Mouse (Mus musculus) adrenal gland, adult 18-20 months (tissue): ENCODE measurements around the gene Gm9780. TPM values are rescaled to one million over a fixed set of nuclear protein-coding genes. Genes with fewer than 3 reads are reported as not detected.
"Not testable (repeated sequence)": the region's sequence is repeated elsewhere in the genome, so short reads cannot be mapped to it uniquely, and the experiment has no call there.

Source experiments
- DNase-seq, 2 experiments: peaks; one replicate each; pipeline ENCODE4 v3.0.0; 2021 to 2022; ENCODE audit warnings: low spot score in 2 of 2
- total RNA-seq, 2 experiments: library from RNA; stranded (reverse); gene quantifications; 1 replicate in 1 of 2; 2 replicates in 1 of 2; pipeline ENCODE4 v1.2.3; 2021

Gm9780 gene
- total RNA-seq, 2 experiments from 2014 or later, result 6.6 to 30.1 TPM

DNA sequence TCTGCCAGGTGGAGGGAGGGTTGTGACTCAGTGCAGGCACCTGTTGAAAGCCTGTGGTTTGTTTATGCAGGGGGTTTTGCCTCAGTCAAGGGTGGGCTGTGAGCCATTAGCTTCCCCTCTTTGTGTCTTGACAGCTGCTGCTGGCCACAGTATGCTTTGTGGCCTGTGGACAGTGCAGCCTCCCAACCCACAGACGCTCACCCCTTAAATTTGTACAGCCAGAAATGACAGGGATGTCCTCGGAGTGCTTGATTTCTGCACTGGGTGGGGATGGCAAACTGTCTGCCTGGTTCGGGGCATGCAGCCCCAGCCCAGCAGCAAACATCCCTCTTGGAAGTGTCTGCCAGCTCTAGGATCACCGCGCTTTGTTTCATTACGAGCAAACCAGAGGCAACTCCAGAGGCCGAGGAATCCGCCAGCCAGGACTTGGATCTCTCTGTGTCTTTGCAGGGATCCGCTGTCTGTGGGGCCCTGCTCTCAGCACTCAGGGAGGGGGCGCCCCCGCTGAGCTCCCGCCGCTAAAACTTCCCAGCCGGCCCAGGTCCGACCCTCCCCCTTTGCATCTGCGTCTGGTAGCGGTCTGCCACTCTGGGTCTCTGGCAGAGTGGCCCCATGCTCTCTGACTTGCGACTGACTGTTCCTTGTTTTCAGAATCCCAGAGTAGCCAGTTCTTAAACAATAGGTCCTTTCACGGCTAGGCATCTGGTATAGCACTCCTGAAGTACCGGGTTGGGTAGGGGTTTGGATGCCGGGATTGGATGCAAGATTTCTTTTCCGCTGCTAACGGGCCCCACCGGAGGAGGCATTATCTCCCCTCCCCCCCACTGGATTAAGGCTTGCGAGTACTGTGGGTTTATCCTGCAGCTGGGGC, 63.9 kb downstream of the Gm9780 start, which contains the start of gene Duxbl1:
Duxbl1 (plus strand) TSS at position 207 of the 871 bp plus-strand sequence.
- DNase-seq, result not testable (repeated sequence)

Other genes with a start within 250 kb of the Gm9780 start
- 10 to 100 TPM; 57.3 to 95.1 TPM for gene Anxa11, start 200.6 kb downstream of the Gm9780 start, total RNA-seq
- 1 to 10 TPM in 1 of 2 experiments, not detected in 1; 3.5 TPM for gene Plac9a, start 139.6 kb downstream of the Gm9780 start, total RNA-seq
- 1 to 10 TPM; 2.3 to 3.1 TPM for gene Tmem254a, start 115.0 kb downstream of the Gm9780 start, total RNA-seq
- not detected for gene Cphx1, start 104.4 kb downstream of the Gm9780 start, total RNA-seq
- gene Duxbl1, start 64.1 kb downstream of the Gm9780 start, total RNA-seq, result under 1 TPM in 1 of 2 experiments, not detected in 1; 0.17 TPM
- 10 to 100 TPM; 12.5 to 17.2 TPM for gene Tmem254c, start 24.6 kb upstream of the Gm9780 start, total RNA-seq
- gene Cphx2, start 38.8 kb upstream of the Gm9780 start, total RNA-seq, result not detected
- not detected for gene Cphx3, start 39.6 kb upstream of the Gm9780 start, total RNA-seq
- not detected for gene Duxbl2, start 75.6 kb upstream of the Gm9780 start, total RNA-seq
- 10 to 100 TPM; 39.6 to 53.4 TPM for gene Plac9b, start 139.8 kb upstream of the Gm9780 start, total RNA-seq
- 10 to 100 TPM in 1 of 2 experiments, 1 to 10 TPM in 1; 6.6 to 13.6 TPM for gene Tmem254b, start 164.3 kb upstream of the Gm9780 start, total RNA-seq
- under 1 TPM in 1 of 2 experiments, not detected in 1; 0.26 TPM for gene Duxbl3, start 215.3 kb upstream of the Gm9780 start, total RNA-seq